Mouse (Mus musculus) heart, adult 18-20 months (tissue): ENCODE results near the gene Npepps. TPM values are rescaled to one million over a fixed set of nuclear protein-coding genes. Genes with fewer than 3 reads are reported as not detected.
"Not testable (repeated sequence)": the region's sequence is repeated elsewhere in the genome, so short reads cannot be mapped to it uniquely, and the experiment has no call there.

Source experiments
- DNase-seq, 2 experiments: peaks; one replicate each; pipeline ENCODE4 v3.0.0; 2021 to 2022; ENCODE audit warnings: mixed read lengths in 1 of 2
- long read RNA-seq, 2 experiments: library from polyadenylated mRNA; stranded (forward); transcript quantifications; one replicate each; pipeline ENCODE4 v2.0.0; 2021
- total RNA-seq, 2 experiments: library from RNA; stranded (reverse); gene quantifications; 2 replicates each; pipeline ENCODE4 v1.2.3; 2021

The Npepps gene
- total RNA-seq = 10 to 100 TPM; 75.9 to 77.7 TPM
- long read RNA-seq, experiment 1, full-length matches to known transcripts = 20 of 40 reads
- long read RNA-seq, experiment 1, partial matches to known transcripts = 3 of 40 reads
- long read RNA-seq, experiment 1, other reads (novel, unspliced or antisense) = 17 of 40 reads
- long read RNA-seq, experiment 2, full-length matches to known transcripts = 8 of 21 reads
- long read RNA-seq, experiment 2, partial matches to known transcripts = 2 of 21 reads
- long read RNA-seq, experiment 2, other reads (novel, unspliced or antisense) = 11 of 21 reads

GRCm38 (mm10) chr11:97280216-97280861 lies at the start of gene Npepps:
TSS of gene Npepps (minus strand) at chr11:97280638.
- DNase-seq = peak; percentile 80 to 82

- peak; percentile 49 to 85 for DNase-seq
These were observed 47.7 kb upstream of the Npepps start for GRCm38 (mm10) chr11:97328148-97328547.

DNA sequence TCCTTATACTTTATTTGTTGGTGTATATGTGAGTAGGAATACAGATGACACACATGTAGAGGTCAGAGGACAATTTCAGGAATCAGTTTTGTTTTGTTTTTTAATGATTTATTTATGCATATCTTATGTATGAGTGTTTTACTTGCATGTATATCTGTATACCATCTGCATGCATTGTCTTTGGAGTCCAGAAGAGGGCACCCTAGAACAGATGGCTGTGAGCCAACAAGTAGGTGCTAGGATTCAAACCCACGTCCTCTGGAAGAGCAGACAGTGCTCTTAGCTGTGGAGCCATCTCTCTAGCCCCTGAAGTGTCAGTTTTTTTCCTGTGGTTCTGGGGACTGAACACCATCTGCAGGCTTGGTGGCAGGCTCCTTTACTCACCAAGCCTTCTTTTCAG lies 44.8 kb upstream of the Npepps start:
- no peak for DNase-seq

- DNase-seq = not testable (repeated sequence)
These were observed 41.6 kb upstream of the Npepps start for GRCm38 (mm10) chr11:97321894-97322600.

GRCm38 (mm10) chr11:97321197-97321596 lies 40.8 kb upstream of the Npepps start:
- no peak for DNase-seq

DNA sequence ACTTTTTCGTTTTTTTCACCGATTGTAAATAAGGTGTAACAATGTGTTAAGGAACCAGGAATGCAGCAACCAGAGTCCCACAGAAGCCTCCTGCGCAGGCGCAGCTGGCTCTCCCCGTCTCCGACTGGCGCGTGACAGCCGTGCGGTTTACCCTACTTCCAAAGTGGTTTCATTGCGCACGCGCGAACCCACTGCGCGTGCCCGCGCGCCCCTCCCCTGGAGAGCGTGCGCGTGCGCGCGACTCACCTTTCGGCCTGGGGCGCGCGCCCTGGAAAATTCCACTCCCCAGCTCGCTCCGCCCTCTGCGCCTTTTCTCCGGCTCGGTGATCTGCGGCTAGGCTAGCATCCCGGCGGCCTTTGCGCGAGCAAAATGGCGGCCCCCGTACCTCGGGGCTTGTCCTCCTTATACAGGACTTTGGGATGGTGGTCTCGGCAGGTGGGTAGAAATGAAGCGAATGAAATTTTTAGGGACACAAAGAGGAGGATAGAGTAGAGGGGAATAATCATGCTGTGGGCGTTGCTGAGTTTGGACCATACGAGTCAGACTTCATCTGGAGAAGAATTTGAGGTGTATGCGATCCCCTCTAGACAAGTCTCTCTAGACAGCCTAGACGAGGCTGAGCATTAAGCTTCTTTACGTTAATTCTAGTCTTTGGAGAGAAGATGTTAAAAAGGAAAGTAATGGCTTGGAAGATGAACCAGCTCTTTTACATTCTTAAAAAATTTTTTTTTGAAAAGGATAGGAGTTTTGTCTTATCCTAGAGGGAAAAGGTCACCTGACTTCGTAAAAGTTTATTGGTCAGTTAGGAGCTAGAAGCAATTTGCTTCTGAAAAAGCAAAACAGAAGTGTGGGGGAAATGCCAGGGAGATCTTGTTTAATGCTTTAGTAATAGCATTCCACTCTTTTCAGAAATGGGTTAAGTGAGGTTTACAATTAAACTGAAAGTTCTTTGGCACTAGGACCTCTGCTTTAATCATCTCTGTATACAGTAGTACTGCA lies 35.4 kb upstream of the Npepps start, which contains the start of gene Mrpl45:
Gene Mrpl45, plus strand, starts transcription at position 213 of the 1,000 bp plus-strand sequence.
- peak; percentile 99 for DNase-seq

DNA sequence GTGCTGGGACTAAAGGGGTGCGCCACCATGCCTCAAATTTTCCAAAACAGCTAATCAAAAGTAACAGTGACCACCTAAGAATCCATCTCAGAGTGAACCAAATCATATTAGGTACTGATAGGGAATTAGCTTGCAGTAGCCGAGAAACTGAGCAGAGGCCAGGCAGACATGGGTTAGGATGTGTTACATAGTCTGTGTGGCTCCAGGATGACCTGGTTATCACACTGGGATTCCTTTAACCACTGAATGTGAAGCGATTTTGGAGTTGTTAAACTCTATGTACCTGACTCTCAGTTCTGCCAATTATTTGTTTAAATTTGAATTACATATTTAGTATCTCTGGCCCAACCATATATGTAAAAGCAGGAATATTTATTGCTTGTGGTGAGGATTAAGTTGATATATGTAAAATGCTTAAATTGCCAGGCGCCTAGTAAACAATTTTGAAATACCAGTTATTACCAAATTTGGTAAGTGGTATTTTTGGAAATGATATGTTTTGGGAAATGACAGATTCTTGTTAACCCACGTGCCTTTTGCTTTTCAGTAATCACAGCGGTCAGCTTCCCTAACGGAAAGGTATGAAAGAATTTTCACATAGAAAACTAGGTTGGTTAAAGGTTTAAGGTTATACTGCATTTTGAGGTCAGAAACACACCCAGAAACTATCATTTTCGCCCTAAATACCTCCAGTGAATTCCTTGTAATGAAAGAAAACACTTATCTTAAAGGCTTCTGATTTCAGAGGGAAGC lies 34.5 kb upstream of the Npepps start:
- DNase-seq = no peak

DNA sequence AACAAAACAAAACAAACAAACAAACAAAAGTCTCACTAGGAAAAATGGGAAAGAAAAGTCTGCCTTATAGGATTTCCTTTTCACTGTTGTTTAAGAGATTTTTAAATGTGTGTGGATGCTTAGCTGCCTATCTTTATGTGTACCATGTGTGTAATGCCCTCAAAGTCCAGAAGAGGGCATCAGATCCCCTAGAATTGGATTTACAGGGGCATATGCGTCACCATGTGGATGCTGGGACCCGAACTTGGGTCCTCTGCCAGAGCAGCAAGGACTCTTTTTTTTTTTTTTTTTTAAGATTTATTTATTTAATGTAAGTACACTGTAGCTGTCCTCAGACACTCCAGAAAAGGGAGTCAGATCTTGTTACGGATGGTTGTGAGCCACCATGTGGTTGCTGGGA lies 33.7 kb upstream of the Npepps start:
- DNase-seq = no peak

DNA sequence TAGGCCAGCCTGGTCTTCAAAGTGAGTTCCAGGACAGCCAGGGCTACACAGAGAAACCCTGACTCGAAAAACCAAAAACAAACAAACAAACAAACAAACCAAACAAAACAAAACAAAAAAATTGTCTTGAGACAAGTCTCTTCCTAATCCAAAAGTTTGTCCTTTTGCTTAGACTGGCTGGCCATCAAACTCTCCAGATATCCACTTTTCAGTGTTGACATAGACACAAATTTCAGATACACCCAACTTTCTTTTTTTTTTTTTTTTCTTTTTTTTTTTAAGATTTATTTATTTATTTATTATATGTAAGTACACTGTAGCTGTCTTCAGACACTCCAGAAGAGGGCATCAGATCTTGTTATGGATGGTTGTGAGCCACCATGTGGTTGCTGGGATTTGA lies 32.4 kb upstream of the Npepps start:
- DNase-seq = not testable (repeated sequence)

DNA sequence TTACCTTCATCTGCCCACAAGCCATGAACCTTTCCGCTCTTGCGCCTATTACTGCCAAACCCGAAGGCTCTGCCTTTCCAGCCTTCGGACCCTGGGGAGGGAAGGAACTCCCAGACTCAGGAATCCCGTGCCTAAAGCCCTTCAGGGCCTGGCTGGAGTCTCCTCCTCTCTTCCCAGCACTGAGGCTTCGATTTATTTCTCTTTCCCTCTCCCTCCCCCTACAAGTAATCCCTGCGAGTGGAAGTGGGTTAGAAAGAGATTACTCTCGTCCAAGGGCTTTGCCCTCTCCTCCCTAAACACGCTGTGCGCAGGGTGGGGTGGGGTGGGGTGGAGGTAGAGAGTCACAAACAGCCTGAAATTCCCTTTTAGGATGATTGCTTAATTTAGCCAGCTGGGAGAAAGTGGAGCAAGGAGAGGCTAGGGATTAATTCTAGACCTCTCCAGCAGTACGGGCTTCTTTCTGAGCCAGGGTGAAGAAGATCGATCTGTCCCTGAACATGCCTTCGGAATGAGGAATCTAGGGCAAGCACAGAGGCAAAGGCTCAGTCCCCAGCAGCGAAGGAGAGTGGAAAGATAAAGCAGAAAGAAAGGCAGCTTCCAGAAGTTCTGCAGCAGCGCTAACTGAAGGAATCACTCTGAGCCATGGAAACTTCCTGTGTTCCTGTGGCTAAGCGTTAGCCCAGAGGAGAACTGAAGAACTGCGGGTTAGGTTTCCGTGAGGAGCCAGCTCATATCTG lies 30.6 kb upstream of the Npepps start:
- peak; percentile 65 to 78 for DNase-seq

DNA sequence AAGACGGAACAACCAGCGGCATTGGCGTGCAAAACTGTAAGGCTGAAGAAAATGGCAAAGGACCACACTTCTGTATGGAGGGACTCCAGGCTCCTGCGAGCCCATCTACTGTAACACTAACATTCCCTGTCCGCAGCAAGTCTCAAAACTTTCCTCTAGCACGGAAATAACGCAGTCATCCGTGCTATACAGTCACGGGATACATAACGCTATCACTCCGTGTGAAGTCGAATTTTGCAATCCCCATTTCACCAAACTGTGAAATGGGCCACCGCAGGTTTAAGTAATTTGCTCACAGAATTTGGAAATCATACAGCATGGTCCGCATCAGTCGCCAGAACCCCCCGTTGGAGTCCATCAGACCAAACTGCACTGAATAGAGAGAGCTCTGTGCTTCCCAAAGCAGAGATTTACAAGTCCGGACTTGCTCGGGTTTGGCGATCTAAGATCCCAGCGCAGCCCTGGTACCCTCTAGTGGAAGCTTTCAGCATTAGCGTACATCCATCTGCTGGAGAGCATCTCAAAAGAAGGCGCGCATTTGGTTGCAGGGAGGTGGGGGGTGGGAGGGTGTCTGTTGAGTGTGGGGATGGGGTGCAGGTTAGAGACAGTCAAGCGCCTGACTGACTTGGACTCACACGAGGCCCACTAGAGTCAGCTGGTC lies 29.6 kb upstream of the Npepps start:
- peak; percentile 86 to 89 for DNase-seq

- peak; percentile 90 to 93 for DNase-seq
These were observed 29.0 kb upstream of the Npepps start for GRCm38 (mm10) chr11:97309451-97309836.

GRCm38 (mm10) chr11:97308806-97309450 lies 28.5 kb upstream of the Npepps start:
- no peak for DNase-seq

GRCm38 (mm10) chr11:97307294-97308069 lies 27.0 kb upstream of the Npepps start:
- peak; percentile 52 to 61 for DNase-seq

GRCm38 (mm10) chr11:97304631-97305030 lies 24.2 kb upstream of the Npepps start:
- DNase-seq = no peak

- peak; percentile 87 to 91 for DNase-seq
These were observed 21.9 kb upstream of the Npepps start for GRCm38 (mm10) chr11:97302231-97302781.

GRCm38 (mm10) chr11:97301406-97301805 lies 21.0 kb upstream of the Npepps start:
- no peak for DNase-seq

- DNase-seq = no peak
These were observed 19.5 kb upstream of the Npepps start for GRCm38 (mm10) chr11:97299939-97300338.
